Mouse (Mus musculus): ENCODE data around the gene Zfp638.
A peak's percentile ranks its signal among the peaks of the same experiment; 100 is the strongest.
"Not testable (repeated sequence)": the region's sequence is repeated elsewhere in the genome, so short reads cannot be mapped to it uniquely, and the experiment has no call there.

Gene Zfp638

GRCm38 (mm10) chr6:84009915-84010302, 143.0 kb downstream of the Zfp638 start:
- DNase-seq (ENCODE audit: extremely low spot score): no peak

GRCm38 (mm10) chr6:84010303-84011225, 143.7 kb downstream of the Zfp638 start:
- DNase-seq (ENCODE audit: extremely low spot score): peak; percentile 27

- DNase-seq (ENCODE audit: extremely low spot score): not testable (repeated sequence)
Measured at GRCm38 (mm10) chr6:84014961-84015683, 148.2 kb downstream of the Zfp638 start.

GRCm38 (mm10) chr6:84016851-84017250, 149.9 kb downstream of the Zfp638 start:
- no peak for DNase-seq (ENCODE audit: extremely low spot score)

- DNase-seq (ENCODE audit: extremely low spot score): no peak
Measured at GRCm38 (mm10) chr6:84017392-84017791, 150.5 kb downstream of the Zfp638 start.

GRCm38 (mm10) chr6:84018906-84019550, 152.1 kb downstream of the Zfp638 start:
- DNase-seq (ENCODE audit: extremely low spot score): peak; percentile 54

GRCm38 (mm10) chr6:84020002-84020401, 153.1 kb downstream of the Zfp638 start:
- no peak for DNase-seq (ENCODE audit: extremely low spot score)

- DNase-seq (ENCODE audit: extremely low spot score): no peak
Measured at GRCm38 (mm10) chr6:84021990-84022389, 155.1 kb downstream of the Zfp638 start.

- DNase-seq (ENCODE audit: extremely low spot score): no peak
Measured at GRCm38 (mm10) chr6:84025636-84026035, 158.7 kb downstream of the Zfp638 start.

- DNase-seq (ENCODE audit: extremely low spot score): no peak
Measured at GRCm38 (mm10) chr6:84028791-84029190, 161.9 kb downstream of the Zfp638 start.

GRCm38 (mm10) chr6:84029775-84030174, 162.9 kb downstream of the Zfp638 start:
- DNase-seq (ENCODE audit: extremely low spot score): no peak

GRCm38 (mm10) chr6:84032516-84032915, 165.6 kb downstream of the Zfp638 start:
- not testable (repeated sequence) for DNase-seq (ENCODE audit: extremely low spot score)
